Mouse (Mus musculus) monocyte, adult 2 months (primary cell): Measurements from ENCODE around the gene Ccdc154.

Experiments
- DNase-seq, 2 experiments: peaks; one replicate each; pipeline ENCODE4 v3.0.0; 2022; ENCODE audit warnings: low spot score in 2 of 2, low read depth in 1 of 2

Ccdc154 gene

DNA sequence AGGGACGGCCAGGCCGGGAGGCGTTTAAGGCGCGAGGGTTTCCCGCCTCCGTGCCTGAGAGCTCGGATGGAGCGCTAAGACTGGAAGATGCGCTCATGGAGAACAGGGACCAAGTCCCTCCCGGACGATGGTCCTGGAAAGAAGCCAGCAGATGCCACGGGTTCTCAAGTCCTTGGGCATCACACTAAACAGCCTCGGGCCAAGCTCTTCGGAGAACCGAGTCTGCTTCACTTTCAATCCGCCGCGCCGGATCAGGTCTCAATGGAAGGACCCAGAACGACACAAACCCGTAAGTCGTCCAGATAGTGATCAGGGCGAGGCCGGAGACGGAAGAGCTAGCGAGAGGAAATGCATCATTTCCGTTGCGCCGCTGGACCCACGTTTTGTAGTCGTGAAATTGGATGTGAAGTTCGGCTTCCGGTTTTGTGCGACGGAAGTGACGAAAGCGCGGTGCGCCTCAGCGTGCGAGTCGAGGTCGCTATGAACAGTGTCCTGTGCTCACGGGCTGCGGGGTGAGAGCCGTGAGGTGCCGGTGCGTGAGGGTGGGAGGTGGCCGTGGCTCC, 21.9 kb downstream of the Ccdc154 start, which contains the start of gene BC003965:
BC003965 (plus strand) TSS at position 426 of the 563 bp plus-strand sequence.
- DNase-seq, result peak; percentile 91 to 92

DNA sequence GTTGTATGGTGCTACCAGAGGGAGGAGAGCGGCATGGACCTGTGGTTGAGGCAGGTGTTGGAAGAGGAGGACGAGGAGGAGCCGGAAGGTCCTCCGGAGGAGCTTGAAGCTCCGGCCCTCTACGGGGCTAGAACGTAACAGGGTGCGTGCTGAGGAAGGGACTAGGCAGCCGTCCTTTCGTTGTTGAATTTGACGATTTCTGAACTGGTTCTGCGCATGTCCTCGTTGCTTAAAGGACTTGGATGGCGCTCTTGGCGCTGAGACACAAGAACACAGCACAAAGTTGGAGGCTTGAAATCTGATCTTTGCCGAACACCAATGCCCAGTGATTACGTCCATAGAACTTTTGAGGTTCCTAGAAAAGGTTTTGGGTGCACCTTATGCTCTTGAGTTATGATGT, 22.7 kb downstream of the Ccdc154 start:
- DNase-seq, result no peak

GRCm38 (mm10) chr17:25187784-25188149, 25.5 kb downstream of the Ccdc154 start:
- no peak for DNase-seq

GRCm38 (mm10) chr17:25188150-25189031, 26.1 kb downstream of the Ccdc154 start, which contains the start of gene Unkl:
Unkl (plus strand) TSS chr17:25188397.
- DNase-seq, result peak in 1 of 2 experiments; percentile 49

GRCm38 (mm10) chr17:25189091-25189490, 26.8 kb downstream of the Ccdc154 start:
- DNase-seq, result no peak

GRCm38 (mm10) chr17:25202401-25202800, 40.1 kb downstream of the Ccdc154 start:
- DNase-seq, result no peak

- DNase-seq, result no peak
These were observed 47.7 kb downstream of the Ccdc154 start for GRCm38 (mm10) chr17:25210006-25210405.

GRCm38 (mm10) chr17:25210680-25211466, 48.6 kb downstream of the Ccdc154 start:
- DNase-seq, result no peak

GRCm38 (mm10) chr17:25211705-25212104, 49.4 kb downstream of the Ccdc154 start:
- DNase-seq, result no peak

- DNase-seq, result no peak
These were observed 53.2 kb downstream of the Ccdc154 start for GRCm38 (mm10) chr17:25215431-25215830.

DNA sequence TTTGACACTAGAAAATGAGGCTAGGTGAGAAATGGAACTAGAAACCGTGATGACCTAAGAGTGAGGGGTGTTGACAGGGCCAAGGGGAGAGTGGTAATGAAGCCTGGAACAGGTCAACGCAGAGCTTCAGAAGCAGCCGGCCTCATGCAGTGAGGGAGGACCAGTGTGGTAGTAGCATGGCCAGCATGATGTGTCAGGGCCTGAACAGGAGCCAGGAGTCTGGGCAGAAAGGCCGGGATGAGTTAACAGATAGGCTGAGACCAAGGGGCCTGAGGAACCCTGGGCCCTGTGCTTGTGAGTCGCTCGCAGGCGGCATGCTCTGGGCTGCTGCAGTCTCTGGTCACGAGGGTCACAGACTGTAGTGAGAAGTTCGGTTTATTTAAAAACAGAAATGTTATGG, 56.7 kb downstream of the Ccdc154 start:
- no peak for DNase-seq

- no peak for DNase-seq
These were observed 57.4 kb downstream of the Ccdc154 start for GRCm38 (mm10) chr17:25219492-25220295.

GRCm38 (mm10) chr17:25220746-25221145, 58.5 kb downstream of the Ccdc154 start:
- DNase-seq, result no peak
